Mouse (Mus musculus): ENCODE data around the gene Mfn1. TPM values are rescaled to one million over a fixed set of nuclear protein-coding genes. Genes with fewer than 3 reads are reported as not detected.

The Mfn1 gene
- polyA plus RNA-seq, 1 experiment from 2014 or later = 44.1 TPM

GRCm38 (mm10) chr3:32615376-32615775 lies 86.1 kb downstream of the Mfn1 start:
- Histone ChIP-seq H3K9me3 (ENCODE audit: control insufficient read depth, low read length) (no peaks in the 10 kb centered on the region), H3K9ac (replicated peaks; ENCODE audit: low read depth, low read length) (no peak overlapping the region), H3K4me3 (ENCODE audit: low read depth, low read length) (peak overlapping the region; percentile 54; the same call in 1 of the 2 replicates), H3K27me3 (ENCODE audit: control insufficient read depth, insufficient read depth, low read length) (no peaks in the 10 kb centered on the region), H3K4me2 (ENCODE audit: low read depth, low read length) (peak overlapping the region; percentile 48), H3K27ac (ENCODE audit: low read depth, low read length) (no peak overlapping the region), H3K4me1 (ENCODE audit: control insufficient read depth, insufficient read depth, low read length) (no peaks in the 10 kb centered on the region), H3K36me3 (ENCODE audit: control insufficient read depth, insufficient read depth, low read length) (no peaks in the 10 kb centered on the region)
- WGBS = 78% methylated on average over 5 of the region's 5 CpGs
- no peak for ATAC-seq (ENCODE audit: low read depth)

- Histone ChIP-seq H3K27ac (ENCODE audit: low read depth, low read length) (peak overlapping the region; percentile 63; the same call in 1 of the 2 replicates), H3K4me3 (ENCODE audit: low read depth, low read length) (peak overlapping the region; percentile 54), H3K9ac (replicated peaks; ENCODE audit: low read depth, low read length) (peak overlapping the region; percentile 74), H3K4me1 (ENCODE audit: control insufficient read depth, insufficient read depth, low read length) (no peaks in the 10 kb centered on the region), H3K4me2 (ENCODE audit: low read depth, low read length) (peak overlapping the region; percentile 48), H3K36me3 (ENCODE audit: control insufficient read depth, insufficient read depth, low read length) (no peaks in the 10 kb centered on the region), H3K9me3 (ENCODE audit: control insufficient read depth, low read length) (no peaks in the 10 kb centered on the region), H3K27me3 (ENCODE audit: control insufficient read depth, insufficient read depth, low read length) (no peaks in the 10 kb centered on the region)
- no peak for ATAC-seq (ENCODE audit: low read depth)
- 30% methylated on average over 5 of the region's 14 CpGs for WGBS
Measured at GRCm38 (mm10) chr3:32616006-32616330, 86.7 kb downstream of the Mfn1 start.

GRCm38 (mm10) chr3:32616331-32617052 lies 87.2 kb downstream of the Mfn1 start, which contains the start of gene Gnb4:
Gene Gnb4, minus strand, starts transcription at chr3:32616585.
- Histone ChIP-seq H3K36me3 (ENCODE audit: control insufficient read depth, insufficient read depth, low read length) (no peaks in the 10 kb centered on the region), H3K27me3 (ENCODE audit: control insufficient read depth, insufficient read depth, low read length) (no peaks in the 10 kb centered on the region), H3K9me3 (ENCODE audit: control insufficient read depth, low read length) (no peaks in the 10 kb centered on the region), H3K4me1 (ENCODE audit: control insufficient read depth, insufficient read depth, low read length) (no peaks in the 10 kb centered on the region), H3K4me2 (ENCODE audit: low read depth, low read length) (peak within 1 kb of the TSS; percentile 48), H3K9ac (replicated peaks; ENCODE audit: low read depth, low read length) (peak within 1 kb of the TSS; percentile 74), H3K4me3 (ENCODE audit: low read depth, low read length) (peak within 1 kb of the TSS; percentile 54), H3K27ac (ENCODE audit: low read depth, low read length) (peak within 1 kb of the TSS; percentile 63)
- peak; percentile 93 for ATAC-seq (ENCODE audit: low read depth)
- under 1% methylated on average over 36 of the region's 83 CpGs for WGBS

- H3K4me3 ChIP-seq (ENCODE audit: low read depth, low read length) = peak overlapping the region; percentile 54
- ATAC-seq (ENCODE audit: low read depth) = peak; percentile 19; the same call in 1 of the 2 replicates
- H3K27me3 ChIP-seq (ENCODE audit: control insufficient read depth, insufficient read depth, low read length) = no peaks in the 10 kb centered on the region
- H3K9ac ChIP-seq (replicated peaks; ENCODE audit: low read depth, low read length) = peak overlapping the region; percentile 74
- no peaks in the 10 kb centered on the region for H3K4me1 ChIP-seq (ENCODE audit: control insufficient read depth, insufficient read depth, low read length)
- 15% methylated on average over 16 of the region's 16 CpGs for WGBS
- H3K4me2 ChIP-seq (ENCODE audit: low read depth, low read length) = peak overlapping the region; percentile 48
- H3K27ac ChIP-seq (ENCODE audit: low read depth, low read length) = peak overlapping the region; percentile 63
- H3K36me3 ChIP-seq (ENCODE audit: control insufficient read depth, insufficient read depth, low read length) = no peaks in the 10 kb centered on the region
- H3K9me3 ChIP-seq (ENCODE audit: control insufficient read depth, low read length) = no peaks in the 10 kb centered on the region
Measured at GRCm38 (mm10) chr3:32617053-32617642, 87.9 kb downstream of the Mfn1 start.

- no peak overlapping the region for H3K9ac ChIP-seq (replicated peaks; ENCODE audit: low read depth, low read length)
- ATAC-seq (ENCODE audit: low read depth) = no peak
- H3K4me1 ChIP-seq (ENCODE audit: control insufficient read depth, insufficient read depth, low read length) = no peaks in the 10 kb centered on the region
- H3K4me3 ChIP-seq (ENCODE audit: low read depth, low read length) = no peak overlapping the region
- 93% methylated on average over 1 of the region's 1 CpGs for WGBS
- H3K36me3 ChIP-seq (ENCODE audit: control insufficient read depth, insufficient read depth, low read length) = no peaks in the 10 kb centered on the region
- no peaks in the 10 kb centered on the region for H3K27me3 ChIP-seq (ENCODE audit: control insufficient read depth, insufficient read depth, low read length)
- no peak overlapping the region for H3K4me2 ChIP-seq (ENCODE audit: low read depth, low read length)
- no peak overlapping the region for H3K27ac ChIP-seq (ENCODE audit: low read depth, low read length)
- no peaks in the 10 kb centered on the region for H3K9me3 ChIP-seq (ENCODE audit: control insufficient read depth, low read length)
Measured at GRCm38 (mm10) chr3:32621658-32622057, 92.4 kb downstream of the Mfn1 start.

- H3K4me2 ChIP-seq (ENCODE audit: low read depth, low read length) = no peak overlapping the region
- no peaks in the 10 kb centered on the region for H3K36me3 ChIP-seq (ENCODE audit: control insufficient read depth, insufficient read depth, low read length)
- WGBS = 90% methylated on average over 3 of the region's 3 CpGs
- no peak overlapping the region for H3K27ac ChIP-seq (ENCODE audit: low read depth, low read length)
- no peaks in the 10 kb centered on the region for H3K9me3 ChIP-seq (ENCODE audit: control insufficient read depth, low read length)
- H3K9ac ChIP-seq (replicated peaks; ENCODE audit: low read depth, low read length) = no peak overlapping the region
- H3K4me1 ChIP-seq (ENCODE audit: control insufficient read depth, insufficient read depth, low read length) = no peaks in the 10 kb centered on the region
- no peak overlapping the region for H3K4me3 ChIP-seq (ENCODE audit: low read depth, low read length)
- ATAC-seq (ENCODE audit: low read depth) = no peak
- no peaks in the 10 kb centered on the region for H3K27me3 ChIP-seq (ENCODE audit: control insufficient read depth, insufficient read depth, low read length)
Measured at GRCm38 (mm10) chr3:32622106-32622505, 92.8 kb downstream of the Mfn1 start.

GRCm38 (mm10) chr3:32628141-32628540 lies 98.9 kb downstream of the Mfn1 start:
- Histone ChIP-seq H3K36me3 (ENCODE audit: control insufficient read depth, insufficient read depth, low read length) (no peaks in the 10 kb centered on the region), H3K4me3 (ENCODE audit: low read depth, low read length) (no peak overlapping the region), H3K9me3 (ENCODE audit: control insufficient read depth, low read length) (no peaks in the 10 kb centered on the region), H3K4me1 (ENCODE audit: control insufficient read depth, insufficient read depth, low read length) (no peaks in the 10 kb centered on the region), H3K9ac (replicated peaks; ENCODE audit: low read depth, low read length) (no peak overlapping the region), H3K4me2 (ENCODE audit: low read depth, low read length) (no peak overlapping the region), H3K27me3 (ENCODE audit: control insufficient read depth, insufficient read depth, low read length) (no peaks in the 10 kb centered on the region), H3K27ac (ENCODE audit: low read depth, low read length) (no peak overlapping the region)
- ATAC-seq (ENCODE audit: low read depth) = no peak
- 87% methylated on average over 7 of the region's 7 CpGs for WGBS

Other genes with a start within 250 kb of the Mfn1 start
- 11.2 TPM in 2 replicates for gene Zmat3, start 163.5 kb upstream of the Mfn1 start, polyA plus RNA-seq (2014; fragmentation: Nextera tagmentation; extraction: Ambion mirVana)
- gene Pik3ca, start 131.8 kb upstream of the Mfn1 start, polyA plus RNA-seq (2014; fragmentation: Nextera tagmentation; extraction: Ambion mirVana) = 26.0 and 26.7 TPM in 2 replicates
- 0.16 TPM in 1 of 2 replicates, not detected in the other for gene Kcnmb3, start 37.2 kb upstream of the Mfn1 start, polyA plus RNA-seq (2014; fragmentation: Nextera tagmentation; extraction: Ambion mirVana)
- gene Zfp639, start 19.2 kb upstream of the Mfn1 start, polyA plus RNA-seq (2014; fragmentation: Nextera tagmentation; extraction: Ambion mirVana) = 44.9 and 47.2 TPM in 2 replicates
- 98.5 and 108 TPM in 2 replicates for gene Gnb4, start 87.1 kb downstream of the Mfn1 start, polyA plus RNA-seq (2014; fragmentation: Nextera tagmentation; extraction: Ambion mirVana)
- gene Actl6a, start 176.8 kb downstream of the Mfn1 start, polyA plus RNA-seq (2014; fragmentation: Nextera tagmentation; extraction: Ambion mirVana) = 57.5 and 72.7 TPM in 2 replicates
- gene Ndufb5, start 207.5 kb downstream of the Mfn1 start, polyA plus RNA-seq (2014; fragmentation: Nextera tagmentation; extraction: Ambion mirVana) = 336 and 357 TPM in 2 replicates
- gene Mrpl47, start 208.1 kb downstream of the Mfn1 start, polyA plus RNA-seq (2014; fragmentation: Nextera tagmentation; extraction: Ambion mirVana) = 32.3 and 38.5 TPM in 2 replicates

Data from neural tube, embryonic 14.5 days (tissue).